Mouse (Mus musculus) cortical plate, adult 2 months (tissue): Measurements from ENCODE around the gene Ccdc78.

ENCODE experiments used
- CTCF ChIP-seq: fragments of 200-500 bp; IDR thresholded peaks from 2 replicates; pipeline ENCODE4 v1.5.1; 2011; ENCODE audit warnings: mild to moderate bottlenecking, control low read depth, low read length; ENCODE audit not compliant: insufficient read depth; ENCODE audit errors: extremely low read depth
- POLR2A ChIP-seq: fragments of 200-500 bp; IDR thresholded peaks from 2 replicates; pipeline ENCODE4 v1.6.1; 2011; ENCODE audit warnings: mild to moderate bottlenecking, low read length, control low read depth; ENCODE audit not compliant: insufficient read depth; ENCODE audit errors: extremely low read depth

GRCm38 (mm10) chr17:25783086-25783485 is 3.3 kb upstream of the Ccdc78 start:
- TF ChIP-seq POLR2A = 0 out of 2 replicates have a peak, but pooled peaks have one; percentile 11
- TF ChIP-seq CTCF = no peak
